Mouse (Mus musculus) MEL (cell line): ENCODE results near the gene Cdpf1.

Source experiments
- CTCF ChIP-seq, 3 experiments: IDR thresholded peaks in 2 of 3; conservative IDR thresholded peaks in 1 of 3; 2 replicates each; pipeline ENCODE4 v1.5.1; 2011 to 2012; ENCODE audit warnings: low read length in 3 of 3, low read depth in 2 of 3, mild to moderate bottlenecking in 2 of 3, improper control_type of control experiment in 1 of 3, inconsistent platforms in 1 of 3, mixed read lengths in 1 of 3, moderate library complexity in 1 of 3; ENCODE audit not compliant: control insufficient read depth in 1 of 3, insufficient read depth in 1 of 3, poor library complexity in 1 of 3, severe bottlenecking in 1 of 3
- E2F4 ChIP-seq: IDR thresholded peaks from 2 replicates; pipeline ENCODE4 v1.6.1; 2011; ENCODE audit warnings: low read depth, low read length, improper control_type of control experiment, borderline replicate concordance
- MAFK ChIP-seq: IDR thresholded peaks from 2 replicates; pipeline ENCODE4 v1.6.1; 2011; ENCODE audit warnings: low read depth, mild to moderate bottlenecking, low read length, improper control_type of control experiment, borderline replicate concordance
- MEF2A ChIP-seq: IDR thresholded peaks from 2 replicates; pipeline ENCODE4 v1.6.1; 2014; ENCODE audit warnings: low read depth, mild to moderate bottlenecking, inconsistent platforms, low read length, improper control_type of control experiment; ENCODE audit not compliant: poor library complexity, insufficient replicate concordance, severe bottlenecking; ENCODE audit errors: extremely low read depth
- MXI1 ChIP-seq: IDR thresholded peaks from 2 replicates; pipeline ENCODE4 v1.6.1; 2011; ENCODE audit warnings: mild to moderate bottlenecking, low read depth, low read length, improper control_type of control experiment
- NRF1 ChIP-seq: IDR thresholded peaks from 2 replicates; pipeline ENCODE4 v1.6.1; 2014; ENCODE audit warnings: low read depth, mild to moderate bottlenecking, inconsistent platforms, low read length, improper control_type of control experiment, moderate library complexity; ENCODE audit not compliant: poor library complexity, insufficient read depth, severe bottlenecking
- POLR2A ChIP-seq, 2 experiments: IDR thresholded peaks; 2 replicates each; pipeline ENCODE4 v1.6.1; 2011 to 2012; ENCODE audit warnings: low read length in 2 of 2, mild to moderate bottlenecking in 2 of 2, control low read depth in 1 of 2, improper control_type of control experiment in 1 of 2, low read depth in 1 of 2, moderate library complexity in 1 of 2; ENCODE audit not compliant: control insufficient read depth in 1 of 2, insufficient read depth in 1 of 2, poor library complexity in 1 of 2
- RCOR1 ChIP-seq: IDR thresholded peaks from 2 replicates; pipeline ENCODE4 v1.6.1; 2012; ENCODE audit warnings: low read depth, mild to moderate bottlenecking, inconsistent platforms, low read length, improper control_type of control experiment
- TCF12 ChIP-seq: IDR thresholded peaks from 2 replicates; pipeline ENCODE4 v1.6.1; 2014; ENCODE audit warnings: low read depth, mild to moderate bottlenecking, inconsistent platforms, low read length, improper control_type of control experiment, moderate library complexity
- ZMIZ1 ChIP-seq: IDR thresholded peaks from 2 replicates; pipeline ENCODE4 v1.6.1; 2012; ENCODE audit warnings: low read depth, mild to moderate bottlenecking, inconsistent platforms, low read length, improper control_type of control experiment, moderate library complexity

DNA sequence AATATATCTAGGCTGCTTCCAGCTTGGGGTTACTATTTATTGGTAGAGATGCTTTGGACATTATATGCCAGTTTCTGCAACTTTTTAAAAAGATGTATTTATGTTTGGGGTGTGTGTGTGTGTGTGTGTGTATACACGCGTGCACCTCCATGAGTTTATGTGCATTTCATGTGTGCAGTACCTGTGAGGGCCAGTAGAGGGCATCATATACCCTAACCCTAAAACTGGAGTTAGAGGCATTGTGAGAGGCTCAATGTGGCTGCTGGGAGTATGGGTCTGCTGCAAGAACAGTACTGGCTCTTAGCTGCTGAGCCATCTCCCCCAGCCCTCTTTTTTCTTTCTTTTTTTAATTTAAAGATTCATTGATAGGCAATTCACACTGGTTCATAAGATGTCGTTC lies 53.7 kb downstream of the Cdpf1 start:
- TF ChIP-seq TCF12 (no peak), E2F4 (no peak), RCOR1 (no peak), ZMIZ1 (no peak), MAFK (no peak), MXI1 (no peak), NRF1 (no peak), MEF2A (no peak), POLR2A (IDR thresholded peaks at IDR 0.05; ENCODE audit: control insufficient read depth in 1 of 2, insufficient read depth in 1 of 2, low read depth in 1 of 2, low read length in 2 of 2, poor library complexity in 1 of 2) (no peak), CTCF (IDR thresholded peaks at IDR 0.05 in 2 of 3, conservative IDR thresholded peaks at IDR 0.05 in 1 of 3; ENCODE audit: control insufficient read depth in 1 of 3, insufficient read depth in 1 of 3, low read depth in 2 of 3, low read length in 3 of 3, poor library complexity in 1 of 3, severe bottlenecking in 1 of 3) (peak in 2 of 3 experiments; percentile 23 to 34; a peak in 2 of 6 replicates)
